Mouse (Mus musculus): Measurements from ENCODE around the gene 4933428G20Rik.

The 4933428G20Rik gene

GRCm38 (mm10) chr11:97499865-97500719 lies at the start of gene 4933428G20Rik:
TSS of gene 4933428G20Rik (minus strand) at chr11:97500340.
- CTCF ChIA-PET, result no interaction called here

GRCm38 (mm10) chr11:97548757-97549156 lies 48.6 kb upstream of the 4933428G20Rik start:
- CTCF ChIA-PET, result no interaction called here

DNA sequence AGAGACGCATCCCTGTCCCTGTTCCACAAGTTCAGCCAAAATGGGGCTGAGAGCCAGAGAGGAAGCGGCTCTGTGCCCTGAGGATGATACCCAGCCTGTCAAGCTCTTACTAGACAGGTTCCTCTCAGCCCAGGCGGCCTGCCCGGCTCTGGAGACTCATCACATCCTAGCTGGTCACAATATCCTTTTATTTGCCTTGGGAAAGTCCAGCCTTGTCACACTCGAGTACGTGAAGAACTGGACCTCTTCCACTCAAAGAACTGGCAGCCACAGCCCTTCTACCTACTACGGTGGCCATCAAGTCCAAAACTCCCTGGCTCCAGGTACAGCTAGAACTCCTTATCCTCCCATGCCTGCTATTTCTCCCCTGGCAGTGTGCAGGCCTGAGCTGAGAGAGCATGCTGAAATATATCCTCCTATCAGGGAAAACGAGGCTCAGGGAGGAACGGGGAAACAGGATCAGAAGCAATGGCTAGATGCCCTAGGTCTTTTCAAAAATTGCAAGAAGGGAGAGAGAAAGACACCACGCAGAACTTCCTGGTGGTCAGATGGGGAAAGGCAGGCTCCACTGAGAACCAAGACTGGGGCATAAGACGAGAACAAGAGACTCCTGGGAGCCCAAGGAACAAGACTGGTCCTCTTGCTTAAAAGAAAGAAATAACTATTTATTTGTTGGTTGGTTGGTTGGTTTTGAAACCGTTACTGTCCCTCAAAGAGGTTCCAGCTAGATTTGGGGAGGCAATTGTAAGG lies 48.0 kb upstream of the 4933428G20Rik start:
- CTCF ChIA-PET, result no interaction called here

GRCm38 (mm10) chr11:97546804-97547411 lies 46.8 kb upstream of the 4933428G20Rik start:
- CTCF ChIA-PET, result no interaction called here

- CTCF ChIA-PET, result interaction anchor here (0.7 kb wide), 1 partner anchor 129 kb away, joined by 10 read pairs; no protein-coding TSS in a partner anchor
Observed at GRCm38 (mm10) chr11:97545808-97546560, 45.8 kb upstream of the 4933428G20Rik start.

- CTCF ChIA-PET, result no interaction called here
Observed at GRCm38 (mm10) chr11:97543883-97544282, 43.7 kb upstream of the 4933428G20Rik start.

GRCm38 (mm10) chr11:97543181-97543733 lies 43.1 kb upstream of the 4933428G20Rik start:
- CTCF ChIA-PET, result interaction anchor here (0.5 kb wide), 1 partner anchor 88 kb away, joined by 3 read pairs; no protein-coding TSS in a partner anchor

DNA sequence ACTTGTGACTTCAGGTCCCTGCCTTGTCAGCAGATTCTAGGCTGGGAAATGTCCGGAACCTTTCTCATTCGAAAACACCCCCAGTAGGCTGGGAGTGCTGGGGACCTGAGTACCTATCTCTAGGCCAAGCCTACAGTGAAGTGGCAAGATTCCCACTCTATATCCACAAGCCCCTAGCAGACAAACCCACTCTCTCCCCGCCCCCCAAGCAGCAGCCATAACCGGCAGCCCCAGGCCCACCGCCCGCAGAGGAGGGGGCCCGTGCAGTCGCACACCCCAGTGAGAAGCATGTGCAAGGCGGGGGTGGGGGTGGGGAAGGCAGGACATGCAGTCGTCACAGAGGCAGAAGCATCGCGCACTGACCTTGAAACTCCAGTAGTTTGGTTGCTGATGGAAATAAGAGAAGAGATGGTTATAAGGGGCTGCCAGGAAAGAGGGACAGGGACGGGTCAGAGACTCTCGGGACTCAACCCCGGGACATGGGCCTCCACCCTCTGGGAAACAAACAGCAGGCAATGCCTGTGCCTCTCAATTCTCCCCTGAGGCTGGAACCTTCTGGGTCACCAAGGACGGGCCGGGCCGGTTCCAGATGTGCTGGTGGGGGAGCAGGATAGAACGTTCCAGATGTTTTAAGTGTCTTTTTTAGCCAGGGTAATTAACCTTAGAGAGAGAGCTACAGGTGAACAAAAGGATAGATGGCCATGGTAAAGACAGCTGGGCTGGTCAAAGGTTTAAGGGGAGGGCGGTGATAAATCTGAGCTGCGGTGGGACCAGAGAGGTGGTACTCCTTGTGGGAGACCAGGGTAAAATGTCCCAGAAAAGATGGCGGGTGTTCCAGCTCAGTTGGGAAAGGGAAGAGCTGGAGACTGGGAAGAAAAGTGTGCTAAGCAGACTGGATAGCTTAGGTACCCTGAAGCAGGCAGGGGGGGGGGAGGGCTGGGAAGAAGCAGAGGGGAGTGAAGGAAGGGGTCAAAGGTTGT lies 42.3 kb upstream of the 4933428G20Rik start:
- CTCF ChIA-PET, result interaction anchor here (0.5 kb wide), 1 partner anchor 89 kb away, joined by 3 read pairs; no protein-coding TSS in a partner anchor

- CTCF ChIA-PET, result interaction anchor here (0.6 kb wide), 1 partner anchor 11 kb away, joined by 8 read pairs; no protein-coding TSS in a partner anchor
Observed at GRCm38 (mm10) chr11:97540604-97541003, 40.5 kb upstream of the 4933428G20Rik start.

DNA sequence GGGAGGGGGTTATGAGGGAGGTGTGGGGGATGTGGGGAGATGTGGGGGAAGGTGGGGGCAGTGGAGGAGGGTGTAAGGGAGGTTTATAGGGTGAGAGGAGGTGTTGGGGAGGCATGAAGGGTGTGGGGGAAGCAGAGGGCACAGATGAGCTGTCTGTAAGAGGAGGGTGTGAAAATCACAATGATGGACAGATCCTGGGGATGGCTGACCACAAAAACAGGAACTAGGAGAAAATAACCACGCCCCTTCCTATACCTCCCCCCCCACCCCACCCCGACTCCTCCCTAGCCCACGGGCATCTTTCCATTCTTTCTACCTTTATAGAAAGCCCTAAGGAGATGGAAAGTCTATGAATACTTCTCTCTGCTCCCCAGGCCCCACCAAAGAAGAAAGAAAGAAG lies 40.0 kb upstream of the 4933428G20Rik start:
- CTCF ChIA-PET, result interaction anchor here (0.6 kb wide), 1 partner anchor 12 kb away, joined by 8 read pairs; no protein-coding TSS in a partner anchor

DNA sequence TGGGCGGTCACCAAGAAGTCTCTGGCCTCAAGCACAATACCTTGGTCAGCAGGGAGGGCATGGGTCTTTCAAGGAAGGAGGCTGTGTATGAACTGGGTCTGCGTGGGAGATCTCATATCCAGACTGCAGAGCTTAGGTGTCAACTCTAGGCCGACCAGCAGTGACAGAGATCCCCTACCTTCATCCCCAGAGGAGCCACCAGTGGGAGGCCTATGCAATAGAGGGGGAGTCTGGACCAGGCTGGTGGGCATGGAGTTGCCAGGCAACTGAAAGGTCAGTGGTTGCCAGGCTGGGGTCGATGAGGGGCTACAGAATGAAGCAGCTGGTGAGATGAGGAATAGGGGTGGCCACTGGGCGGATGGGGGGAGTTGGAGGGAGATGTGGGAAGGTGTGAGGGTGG lies 39.5 kb upstream of the 4933428G20Rik start:
- CTCF ChIA-PET, result no interaction called here

DNA sequence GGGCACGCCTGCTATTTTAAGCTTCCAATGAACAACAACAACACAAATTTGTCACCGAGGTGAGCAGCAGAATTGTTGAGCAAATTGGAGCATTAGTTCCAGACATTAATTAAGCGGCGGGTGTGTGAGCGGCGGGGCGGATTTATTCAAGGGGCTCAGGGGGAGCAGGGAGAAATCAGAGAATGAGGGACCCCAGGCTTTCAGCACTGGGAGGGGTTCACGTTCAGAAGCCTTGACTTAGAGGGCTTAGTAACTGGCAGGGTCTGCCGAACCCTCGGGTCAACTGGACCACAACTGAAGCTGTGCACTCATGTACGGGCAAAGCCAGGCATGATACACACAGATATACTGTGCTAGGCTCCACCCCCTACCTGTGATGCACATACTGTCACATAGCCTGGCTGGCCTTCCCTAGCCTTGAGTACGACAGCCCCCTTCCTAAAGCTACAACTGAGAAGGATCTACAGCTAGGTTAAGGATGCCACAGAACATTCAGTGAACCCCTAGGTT lies 37.5 kb upstream of the 4933428G20Rik start:
- CTCF ChIA-PET, result no interaction called here

GRCm38 (mm10) chr11:97536835-97537579 lies 36.9 kb upstream of the 4933428G20Rik start:
- CTCF ChIA-PET, result interaction anchor here (0.6 kb wide), 1 partner anchor 19 kb away, joined by 3 read pairs; no protein-coding TSS in a partner anchor

DNA sequence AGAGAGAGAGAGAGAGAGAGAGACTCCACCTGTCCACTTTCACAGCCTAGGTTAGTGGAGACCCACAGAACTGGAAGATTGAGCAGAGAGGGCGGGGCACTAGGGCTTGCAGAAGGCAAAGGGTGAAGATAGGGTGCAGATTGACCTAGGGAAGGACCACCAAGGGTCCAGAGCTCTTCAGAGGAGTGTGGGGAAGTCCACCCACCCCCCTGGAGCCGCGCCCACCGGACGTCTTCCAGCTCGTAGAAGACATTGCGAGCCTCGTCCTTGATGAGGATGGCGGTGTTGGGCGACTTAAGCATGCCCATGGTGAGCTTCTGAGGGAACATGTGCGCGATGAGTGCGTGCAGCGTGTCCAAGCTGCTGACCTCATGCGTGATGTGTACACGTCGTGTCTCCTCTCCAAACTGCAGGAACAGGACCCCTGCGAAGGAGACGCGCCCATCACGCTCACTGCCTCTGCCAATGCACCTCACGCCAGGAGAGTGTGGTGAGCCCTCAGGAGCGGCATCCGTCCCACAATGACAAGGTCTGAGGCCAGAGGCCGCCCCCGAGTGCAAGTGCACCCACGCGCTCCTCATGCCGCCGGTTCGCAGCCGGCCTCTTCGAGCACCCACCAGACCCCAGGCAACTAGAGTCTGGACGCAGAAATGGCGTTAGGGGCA lies 36.1 kb upstream of the 4933428G20Rik start:
- CTCF ChIA-PET, result no interaction called here

DNA sequence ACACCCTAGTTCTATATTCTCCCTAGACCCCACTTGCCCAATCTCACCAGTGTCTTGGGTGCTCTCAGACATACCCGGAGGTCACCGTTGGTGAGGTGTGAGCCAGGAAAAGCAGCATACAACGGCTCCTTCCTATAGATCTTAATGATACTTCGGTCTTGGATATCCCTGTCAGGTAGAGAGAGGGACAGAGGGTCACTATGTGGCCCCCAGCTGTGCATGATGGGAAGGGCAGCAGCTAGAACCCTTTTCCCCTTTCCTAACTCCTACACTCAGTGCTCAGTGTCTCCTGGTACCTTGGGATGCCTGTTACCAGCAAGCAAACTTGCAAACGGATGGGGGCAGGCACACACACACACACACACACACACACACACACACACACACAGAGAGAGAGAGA lies 35.5 kb upstream of the 4933428G20Rik start:
- CTCF ChIA-PET, result no interaction called here

- CTCF ChIA-PET, result no interaction called here
Observed at GRCm38 (mm10) chr11:97535308-97535630, 35.1 kb upstream of the 4933428G20Rik start.

DNA sequence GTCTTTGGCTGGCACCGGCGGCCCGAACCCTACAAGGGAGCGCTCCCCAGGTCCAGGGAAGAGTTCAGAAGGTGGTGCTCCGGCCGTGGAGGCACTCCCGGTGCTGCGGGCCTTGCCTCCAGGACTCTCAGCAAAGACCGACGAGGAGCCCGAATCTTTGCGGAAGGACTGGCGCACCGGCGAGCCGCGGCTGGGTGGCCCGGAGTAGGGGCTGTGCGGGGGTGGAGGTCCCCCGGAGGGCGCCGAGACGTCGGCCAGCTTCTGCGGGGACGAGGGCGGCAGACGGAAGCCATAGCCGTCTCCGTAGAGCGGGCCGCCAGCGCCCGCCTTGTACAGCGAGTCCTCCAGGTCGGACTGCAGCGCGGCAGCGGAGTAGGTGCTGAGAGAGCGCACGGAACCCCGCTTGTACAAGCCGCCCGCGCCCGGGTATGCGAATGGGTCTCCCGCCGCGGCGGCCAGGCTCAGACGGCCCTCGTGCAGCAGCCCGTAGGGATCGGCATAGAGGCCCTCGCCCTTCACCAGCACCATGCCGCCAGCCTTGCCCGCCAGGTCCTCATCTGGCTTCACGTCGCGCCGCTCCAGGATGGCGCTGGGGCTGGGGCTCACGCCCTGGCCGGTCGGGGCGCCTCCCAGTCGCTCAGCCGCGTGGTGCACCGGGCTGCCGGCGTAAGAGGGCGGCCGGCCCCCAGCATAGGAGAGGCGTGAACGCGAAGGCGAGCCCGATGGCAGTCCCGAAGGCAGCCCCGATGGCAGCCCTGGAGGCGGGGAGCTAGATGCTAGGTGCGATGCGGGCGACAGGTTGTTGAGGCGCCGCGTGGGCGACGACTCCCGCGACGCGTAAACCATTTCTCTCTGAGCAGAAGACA lies 34.5 kb upstream of the 4933428G20Rik start:
- CTCF ChIA-PET, result no interaction called here

DNA sequence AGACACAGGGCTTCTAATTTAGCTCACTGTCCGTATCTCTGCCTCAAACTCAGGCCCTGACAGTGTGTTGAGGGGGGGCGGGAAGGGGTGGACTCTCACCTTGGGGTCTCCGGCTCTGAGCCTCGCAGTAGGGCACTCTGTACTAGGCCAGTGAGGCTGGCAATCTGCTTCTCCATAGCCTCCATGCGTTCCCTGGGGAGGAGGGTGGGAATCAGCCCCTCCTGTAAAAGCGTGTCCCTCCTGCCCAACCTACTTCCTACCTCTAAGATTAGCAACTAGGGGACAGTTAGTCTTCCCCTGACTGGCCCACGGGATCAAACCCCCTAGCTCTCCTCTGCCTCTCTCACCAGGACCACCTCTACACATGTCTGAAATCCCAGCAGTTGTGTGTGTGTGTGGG lies 33.5 kb upstream of the 4933428G20Rik start:
- CTCF ChIA-PET, result no interaction called here
